Mouse (Mus musculus): Measurements from ENCODE around the gene Gm45140. TPM values are rescaled to one million over a fixed set of nuclear protein-coding genes. Genes with fewer than 3 reads are reported as not detected.

Gene Gm45140
- polyA plus RNA-seq, 1 experiment from 2014 or later = 3.0 TPM

DNA sequence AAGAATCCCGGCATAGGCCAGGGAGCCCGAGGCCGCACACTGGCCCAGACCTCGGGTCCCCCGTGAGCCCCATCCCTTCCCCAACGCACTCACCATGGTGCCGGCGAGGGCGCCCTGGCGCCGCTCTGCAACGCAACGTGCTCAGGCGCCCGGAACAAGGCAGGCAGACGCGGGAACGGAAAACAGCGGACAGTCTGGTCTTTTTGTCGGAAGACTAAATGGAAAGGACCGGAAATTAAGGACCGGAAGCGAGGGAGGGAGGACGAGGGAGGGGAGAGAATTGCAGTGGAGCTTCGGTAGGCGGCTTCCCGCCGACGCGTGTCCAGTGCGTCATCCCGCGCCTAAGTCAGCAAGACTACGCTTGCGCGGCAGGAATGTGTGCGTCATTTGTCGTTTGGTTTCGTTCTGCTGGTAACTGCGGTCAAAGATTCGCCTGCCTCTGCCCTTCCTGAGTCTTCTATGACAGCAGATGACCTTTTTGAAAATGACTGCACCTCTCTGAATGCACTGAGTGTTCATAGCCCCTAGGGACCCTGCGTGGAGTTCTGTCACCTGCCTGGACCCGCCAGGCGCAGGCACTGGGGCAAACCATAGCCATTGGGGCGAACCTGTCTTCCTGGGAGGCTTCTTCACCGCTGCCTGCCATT is 3.1 kb upstream of the Gm45140 start, which contains the start of gene Isy1:
Gene Isy1, minus strand, starts transcription at position 248 of the 647 bp plus-strand sequence.
- Histone ChIP-seq H3K27me3 (ENCODE audit: insufficient read depth, low read length) (no peaks in the 10 kb centered on the region), H3K9me3 (replicated peaks; ENCODE audit: low read length) (no peaks in the 10 kb centered on the region), H3K36me3 (ENCODE audit: insufficient read depth, low read length) (peaks cover 16% of the 10 kb centered on the region), H3K27ac (peak within 1 kb of the TSS; percentile 95), H3K4me2 (ENCODE audit: low read length) (peak within 1 kb of the TSS; percentile 77), H3K4me3 (replicated peaks; ENCODE audit: low read depth, low read length) (peak within 1 kb of the TSS; percentile 64), H3K9ac (ENCODE audit: low read depth, low read length) (peak within 1 kb of the TSS; percentile 83), H3K4me1 (replicated peaks; ENCODE audit: insufficient read depth, low read length) (no peaks in the 10 kb centered on the region)
- DNase-seq (ENCODE audit: low spot score) (peak; percentile 98), ATAC-seq (replicated peaks; ENCODE audit: low FRiP score, low read depth) (peak; percentile 95)
- TF ChIP-seq CTCF (IDR thresholded peaks at IDR 0.05; ENCODE audit: low read depth) = no peak; the same call in 1 of the 2 replicates
- WGBS = under 1% methylated on average over 46 of the region's 46 CpGs

DNA sequence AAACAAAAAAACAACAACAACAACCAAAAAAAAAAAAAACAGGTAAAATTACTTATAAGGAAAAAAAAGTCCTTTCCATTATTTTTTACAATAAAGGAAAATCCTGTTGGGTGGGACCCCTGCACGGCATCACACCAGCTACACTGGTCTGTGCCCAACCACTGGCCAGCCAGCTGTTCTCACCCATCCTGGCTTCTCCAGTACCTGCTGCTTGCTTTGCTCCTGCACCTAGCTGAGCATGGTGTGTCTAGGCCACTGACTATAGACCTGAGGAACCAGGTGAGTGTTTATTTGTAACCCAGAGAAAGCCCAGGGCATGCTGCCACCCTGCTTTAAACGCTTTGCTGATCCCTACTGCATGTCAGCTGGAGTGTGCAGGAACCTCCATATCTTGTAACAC is 15.2 kb downstream of the Gm45140 start:
- Histone ChIP-seq H3K36me3 (ENCODE audit: insufficient read depth, low read length) (peaks cover 54% of the 10 kb centered on the region), H3K27me3 (ENCODE audit: insufficient read depth, low read length) (no peaks in the 10 kb centered on the region), H3K4me3 (replicated peaks; ENCODE audit: low read depth, low read length) (no peak overlapping the region), H3K4me1 (replicated peaks; ENCODE audit: insufficient read depth, low read length) (no peaks in the 10 kb centered on the region), H3K27ac (no peak overlapping the region), H3K9me3 (replicated peaks; ENCODE audit: low read length) (no peaks in the 10 kb centered on the region), H3K9ac (ENCODE audit: low read depth, low read length) (no peak overlapping the region), H3K4me2 (ENCODE audit: low read length) (no peak overlapping the region)
- ATAC-seq (replicated peaks; ENCODE audit: low FRiP score, low read depth) (no peak), DNase-seq (ENCODE audit: low spot score) (no peak)
- no peak for TF ChIP-seq CTCF (IDR thresholded peaks at IDR 0.05; ENCODE audit: low read depth)
- whole genome bisulfite sequencing = 89% methylated on average over 2 of the region's 2 CpGs

DNA sequence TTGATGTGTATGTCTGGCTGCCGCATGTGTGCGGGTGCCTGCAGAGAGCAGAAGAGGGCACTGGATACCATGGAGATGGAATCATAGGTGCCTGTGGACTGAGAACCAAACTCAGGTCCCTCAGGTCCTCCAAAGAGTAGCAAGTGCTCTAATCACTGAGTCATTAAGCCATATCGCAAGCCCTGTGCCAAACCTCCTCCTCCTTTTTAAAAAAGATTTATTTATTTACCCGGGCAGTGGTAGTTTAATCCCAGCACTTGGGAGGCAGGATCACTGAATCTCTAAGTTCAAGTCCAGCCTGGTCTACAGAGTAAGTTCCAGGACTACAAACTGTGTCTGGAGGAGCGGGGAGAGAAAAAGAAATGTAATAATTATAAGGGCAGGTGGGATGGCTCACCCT is 21.1 kb downstream of the Gm45140 start:
- TF ChIP-seq CTCF (IDR thresholded peaks at IDR 0.05; ENCODE audit: low read depth) = no peak
- Histone ChIP-seq H3K4me3 (replicated peaks; ENCODE audit: low read depth, low read length) (no peak overlapping the region), H3K4me1 (replicated peaks; ENCODE audit: insufficient read depth, low read length) (peaks cover 21% of the 10 kb centered on the region), H3K9ac (ENCODE audit: low read depth, low read length) (no peak overlapping the region), H3K27me3 (ENCODE audit: insufficient read depth, low read length) (no peaks in the 10 kb centered on the region), H3K4me2 (ENCODE audit: low read length) (no peak overlapping the region), H3K27ac (no peak overlapping the region), H3K9me3 (replicated peaks; ENCODE audit: low read length) (no peaks in the 10 kb centered on the region), H3K36me3 (ENCODE audit: insufficient read depth, low read length) (peaks cover 35% of the 10 kb centered on the region)
- 86% methylated on average over 5 of the region's 5 CpGs for WGBS
- DNase-seq (ENCODE audit: low spot score) (no peak), ATAC-seq (replicated peaks; ENCODE audit: low FRiP score, low read depth) (no peak)

DNA sequence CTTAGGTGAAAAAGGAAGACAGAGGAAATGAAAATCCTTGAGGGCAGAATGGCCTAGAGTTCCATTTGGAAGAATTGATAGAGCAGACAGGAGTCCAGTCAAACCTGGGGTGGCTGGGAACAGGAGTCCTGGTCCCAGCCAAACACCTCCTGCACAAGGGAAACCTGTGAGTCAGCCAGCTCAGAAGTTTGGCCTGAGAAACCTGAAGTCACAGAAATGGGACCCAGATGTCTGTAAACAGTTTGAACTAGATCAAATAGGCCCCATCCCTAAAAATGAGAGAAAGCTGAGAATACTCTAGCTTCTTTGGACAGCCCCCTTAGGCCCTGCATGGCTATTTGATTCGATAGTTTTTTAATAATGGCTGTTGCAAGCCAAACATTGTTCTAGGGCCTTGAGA is 22.9 kb downstream of the Gm45140 start:
- peaks cover 22% of the 10 kb centered on the region for H3K4me1 ChIP-seq (replicated peaks; ENCODE audit: insufficient read depth, low read length)
- peak overlapping the region; percentile 97 for H3K27ac ChIP-seq
- H3K4me3 ChIP-seq (replicated peaks; ENCODE audit: low read depth, low read length) = no peak overlapping the region
- H3K9me3 ChIP-seq (replicated peaks; ENCODE audit: low read length) = no peaks in the 10 kb centered on the region
- H3K36me3 ChIP-seq (ENCODE audit: insufficient read depth, low read length) = peaks cover 19% of the 10 kb centered on the region; the same call in 1 of the 2 replicates
- peak overlapping the region; percentile 96 for H3K4me2 ChIP-seq (ENCODE audit: low read length)
- ATAC-seq (replicated peaks; ENCODE audit: low FRiP score, low read depth) (no peak), DNase-seq (ENCODE audit: low spot score) (no peak)
- H3K27me3 ChIP-seq (ENCODE audit: insufficient read depth, low read length) = no peaks in the 10 kb centered on the region
- WGBS = 86% methylated on average over 1 of the region's 1 CpGs
- TF ChIP-seq CTCF (IDR thresholded peaks at IDR 0.05; ENCODE audit: low read depth) = no peak
- no peak overlapping the region for H3K9ac ChIP-seq (ENCODE audit: low read depth, low read length)

DNA sequence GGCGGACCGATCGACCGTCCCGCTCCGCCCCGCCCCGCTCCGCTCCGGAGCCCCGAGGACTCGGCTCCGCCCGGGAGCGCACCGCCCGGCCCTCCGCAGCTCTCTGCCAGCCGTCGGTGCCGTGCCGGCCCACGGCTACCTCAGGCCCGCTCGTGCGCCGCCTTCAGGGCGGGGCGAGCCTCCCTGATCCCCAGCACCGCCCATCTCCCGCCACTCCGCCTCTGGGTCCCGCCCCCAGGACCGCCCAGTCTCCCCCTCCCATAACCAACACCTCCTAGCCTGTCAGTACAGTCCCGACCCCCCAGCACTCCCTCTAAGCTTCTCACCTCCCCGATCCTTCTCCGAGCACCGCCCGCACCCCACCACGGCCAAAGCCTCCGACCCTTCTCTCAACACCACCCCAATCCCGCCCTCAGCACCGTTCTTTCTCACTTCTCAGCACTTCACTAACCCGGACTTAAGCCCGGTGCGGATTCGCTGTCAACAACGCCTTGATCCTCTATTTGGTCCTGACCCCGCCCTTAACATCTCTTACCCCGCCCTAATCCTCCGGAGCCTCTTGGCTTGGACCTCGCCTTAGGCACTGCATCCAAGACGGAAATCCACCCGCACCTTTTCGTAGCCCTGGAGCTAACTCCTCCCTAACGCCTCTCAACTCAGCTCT is 23.8 kb downstream of the Gm45140 start, which contains the start of gene Rab43:
Gene Rab43, minus strand, starts transcription at position 490 of the 664 bp plus-strand sequence.
- peak; percentile 38; the same call in 1 of the 2 replicates for TF ChIP-seq CTCF (IDR thresholded peaks at IDR 0.05; ENCODE audit: low read depth)
- peak within 1 kb of the TSS; percentile 93 for H3K9ac ChIP-seq (ENCODE audit: low read depth, low read length)
- WGBS = under 1% methylated on average over 29 of the region's 56 CpGs

More for the DNA sequence above, 23.8 kb downstream of the Gm45140 start, which contains the start of gene Rab43:
- no peaks in the 10 kb centered on the region for H3K27me3 ChIP-seq (ENCODE audit: insufficient read depth, low read length)
- peak within 1 kb of the TSS; percentile 96 for H3K4me2 ChIP-seq (ENCODE audit: low read length)
- peaks cover 22% of the 10 kb centered on the region for H3K4me1 ChIP-seq (replicated peaks; ENCODE audit: insufficient read depth, low read length)
- H3K27ac ChIP-seq = peak within 1 kb of the TSS; percentile 97
- peak within 1 kb of the TSS; percentile 83 for H3K4me3 ChIP-seq (replicated peaks; ENCODE audit: low read depth, low read length)
- H3K36me3 ChIP-seq (ENCODE audit: insufficient read depth, low read length) = 0 out of 2 replicates have a peak, but pooled peaks cover 14% of the 10 kb centered on the region
- no peaks in the 10 kb centered on the region for H3K9me3 ChIP-seq (replicated peaks; ENCODE audit: low read length)
- DNase-seq (ENCODE audit: low spot score) (peak; percentile 95), ATAC-seq (replicated peaks; ENCODE audit: low FRiP score, low read depth) (peak; percentile 95)
